In the genomic region with DNA sequence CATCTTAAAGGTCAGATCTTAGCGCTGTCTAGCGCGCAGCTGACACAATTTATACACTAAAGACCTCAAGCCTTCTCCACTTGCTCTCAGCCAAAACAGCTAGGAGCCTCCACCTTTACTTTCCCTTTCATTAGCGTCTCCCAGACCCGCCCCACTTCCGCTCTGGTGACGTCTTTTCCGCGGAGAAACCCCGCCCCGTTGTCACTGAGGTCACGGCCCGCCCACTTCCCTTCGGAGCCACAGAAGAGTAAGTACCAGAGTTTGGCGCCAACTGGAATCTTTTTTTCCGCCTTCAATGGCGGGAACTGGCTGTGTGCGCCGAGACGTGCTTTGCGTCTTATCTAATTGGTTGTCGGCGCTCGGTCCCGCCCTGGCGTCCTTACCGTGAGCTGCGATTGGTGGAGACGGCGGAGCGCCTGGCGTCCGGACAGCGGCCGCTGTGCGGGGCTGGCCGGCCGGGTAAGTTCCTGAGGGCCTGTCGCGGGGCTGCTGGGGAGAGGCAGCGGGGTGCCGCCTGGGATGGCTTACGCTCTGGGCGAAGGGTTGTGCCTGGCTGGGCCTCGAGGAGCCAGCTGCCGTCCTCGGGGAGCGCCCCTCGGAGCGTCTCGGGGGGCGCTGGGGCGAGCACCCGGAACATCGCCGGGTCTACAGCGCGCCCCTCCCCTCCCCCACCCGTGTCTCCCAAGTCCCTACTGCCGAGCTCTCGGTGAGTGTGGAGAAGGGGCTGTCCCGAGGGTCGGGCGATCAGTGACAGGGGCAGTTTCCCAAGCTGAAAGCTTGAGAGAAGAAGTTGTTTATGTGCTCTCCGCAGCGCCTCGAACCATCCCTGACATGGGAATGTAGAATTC, we compare ENCODE assay signal across 8 mouse cellular contexts. TPM values are rescaled to one million over a fixed set of nuclear protein-coding genes. Genes with fewer than 3 reads are reported as not detected.
DNase-seq lines count a peak whose midpoint lies in the region; ATAC-seq lines count a peak whose summit lies in the region.

A gene (plus strand): TSS at position 418 of the 848 bp plus-strand sequence.

- ATAC-seq in hematopoietic stem cell, adult 5-6 weeks (replicated peaks in 1 of 2; ENCODE audit: insufficient read depth in 1 of 2, low FRiP score in 2 of 2, low TSS enrichment in 1 of 2, low read depth in 1 of 2, poor library complexity in 2 of 2, severe bottlenecking in 2 of 2): peak; percentile 97 to 99
- ATAC-seq in lung, embryonic 16.5 days (ENCODE audit: low read depth): peak; percentile 99

- DNase-seq in MEL-GATA-1-ER (ENCODE audit: extremely low read depth, low read depth): peak; percentile 97
- DNase-seq in cerebellum, adult 8-10 months: peak; percentile 99
- peak; percentile 99 for DNase-seq in forelimb bud, embryonic 11.5 days (ENCODE audit: low read depth, low spot score)
- peak; percentile 100 for DNase-seq in layer of hippocampus, adult 9-10 months (ENCODE audit: low spot score)
- DNase-seq in ovary, postnatal 10 days (ENCODE audit: low spot score): peak; percentile 90
- peak; percentile 99 for DNase-seq in thymus, postnatal 10 days (ENCODE audit: low spot score in 2 of 2)

- H3K27me3 ChIP-seq in lung, embryonic 16.5 days (ENCODE audit: control insufficient read depth, insufficient read depth, low read depth, low read length): no peaks in the 10 kb centered on the region

- H3K27ac ChIP-seq in lung, embryonic 16.5 days (ENCODE audit: low read length): peak within 1 kb of the TSS; percentile 81

- peaks cover 11% of the 10 kb centered on the region for H3K4me1 ChIP-seq in lung, embryonic 16.5 days (replicated peaks; ENCODE audit: control insufficient read depth, insufficient read depth, low read length)

- peak within 1 kb of the TSS; percentile 89 for H3K9ac ChIP-seq in lung, embryonic 16.5 days (ENCODE audit: low read length)

- peak within 1 kb of the TSS; percentile 85 for H3K4me2 ChIP-seq in lung, embryonic 16.5 days (ENCODE audit: low read depth, low read length)

- H3K36me3 ChIP-seq in lung, embryonic 16.5 days (ENCODE audit: control insufficient read depth, insufficient read depth, low read length): no peaks in the 10 kb centered on the region

- peak within 1 kb of the TSS; percentile 93 for H3K4me3 ChIP-seq in lung, embryonic 16.5 days (ENCODE audit: low read length)

- under 1% methylated on average over 58 of the region's 67 CpGs for WGBS in lung, embryonic 16.5 days

- no peaks in the 10 kb centered on the region for H3K9me3 ChIP-seq in lung, embryonic 16.5 days (ENCODE audit: control insufficient read depth, low read length)

RNA-seq across cellular contexts. Expression of the gene that starts here (rescaled TPM):
- total RNA-seq in hematopoietic stem cell, adult 5-6 weeks (2017): 62.2 and 66.9 TPM in 2 replicates
- polyA plus RNA-seq in lung, embryonic 16.5 days (2015; fragmentation: Nextera tagmentation; extraction: Ambion mirVana): 47.0 and 50.4 TPM in 2 replicates

Comparison
In these comparisons a context has a peak if more than half of its experiments do, and no peak if none do; other contexts are left out.
1. Peak in every context shown above with its lines: DNase-seq, ATAC-seq, H3K4me3 ChIP-seq and H3K27ac ChIP-seq.